Mouse (Mus musculus): ENCODE measurements around the gene Rhbg. TPM values are rescaled to one million over a fixed set of nuclear protein-coding genes. Genes with fewer than 3 reads are reported as not detected.

Rhbg gene
- polyA plus RNA-seq, 1 experiment from 2014 or later = 1.3 TPM

GRCm38 (mm10) chr3:88227976-88228375, 26.5 kb downstream of the Rhbg start:
- no peak for ATAC-seq (ENCODE audit: insufficient number of reproducible peaks, insufficient read depth, low FRiP score, low TSS enrichment, low read depth)
- no peak overlapping the region for H3K4me3 ChIP-seq (replicated peaks)
- H3K9ac ChIP-seq (replicated peaks) = no peak overlapping the region
- H3K4me1 ChIP-seq (replicated peaks) = peaks cover 8% of the 10 kb centered on the region
- no peak overlapping the region for H3K4me2 ChIP-seq
- no peaks in the 10 kb centered on the region for H3K9me3 ChIP-seq
- H3K36me3 ChIP-seq = no peaks in the 10 kb centered on the region
- no peak overlapping the region for H3K27ac ChIP-seq
- H3K27me3 ChIP-seq = peaks cover 83% of the 10 kb centered on the region
- WGBS = 41% methylated on average over 6 of the region's 6 CpGs

GRCm38 (mm10) chr3:88227260-88227659, 27.2 kb downstream of the Rhbg start:
- H3K4me1 ChIP-seq (replicated peaks) = 0 out of 2 replicates have a peak, but pooled peaks cover 2% of the 10 kb centered on the region
- H3K4me3 ChIP-seq (replicated peaks) = no peak overlapping the region
- peaks cover 85% of the 10 kb centered on the region for H3K27me3 ChIP-seq
- H3K4me2 ChIP-seq = no peak overlapping the region
- no peak for ATAC-seq (ENCODE audit: insufficient number of reproducible peaks, insufficient read depth, low FRiP score, low TSS enrichment, low read depth)
- H3K9me3 ChIP-seq = no peaks in the 10 kb centered on the region
- no peak overlapping the region for H3K27ac ChIP-seq
- no peaks in the 10 kb centered on the region for H3K36me3 ChIP-seq
- WGBS = 23% methylated on average over 4 of the region's 4 CpGs
- H3K9ac ChIP-seq (replicated peaks) = no peak overlapping the region

GRCm38 (mm10) chr3:88226101-88226845, 28.2 kb downstream of the Rhbg start:
- H3K4me3 ChIP-seq (replicated peaks) = no peak overlapping the region
- 84% methylated on average over 10 of the region's 10 CpGs for WGBS
- H3K9me3 ChIP-seq = no peaks in the 10 kb centered on the region
- H3K27me3 ChIP-seq = peaks cover 85% of the 10 kb centered on the region
- H3K9ac ChIP-seq (replicated peaks) = no peak overlapping the region
- no peak overlapping the region for H3K27ac ChIP-seq
- no peak for ATAC-seq (ENCODE audit: insufficient number of reproducible peaks, insufficient read depth, low FRiP score, low TSS enrichment, low read depth)
- no peak overlapping the region for H3K4me2 ChIP-seq
- no peaks in the 10 kb centered on the region for H3K4me1 ChIP-seq (replicated peaks)
- H3K36me3 ChIP-seq = no peaks in the 10 kb centered on the region

GRCm38 (mm10) chr3:88224929-88225328, 29.6 kb downstream of the Rhbg start:
- no peaks in the 10 kb centered on the region for H3K9me3 ChIP-seq
- no peak overlapping the region for H3K27ac ChIP-seq
- ATAC-seq (ENCODE audit: insufficient number of reproducible peaks, insufficient read depth, low FRiP score, low TSS enrichment, low read depth) = no peak
- H3K27me3 ChIP-seq = peaks cover 85% of the 10 kb centered on the region
- H3K9ac ChIP-seq (replicated peaks) = no peak overlapping the region
- 59% methylated on average over 2 of the region's 2 CpGs for WGBS
- no peak overlapping the region for H3K4me3 ChIP-seq (replicated peaks)
- H3K4me2 ChIP-seq = no peak overlapping the region
- no peaks in the 10 kb centered on the region for H3K4me1 ChIP-seq (replicated peaks)
- H3K36me3 ChIP-seq = no peaks in the 10 kb centered on the region

GRCm38 (mm10) chr3:88222446-88222845, 32.1 kb downstream of the Rhbg start:
- Histone ChIP-seq H3K4me2 (no peak overlapping the region), H3K9ac (replicated peaks) (no peak overlapping the region), H3K36me3 (no peaks in the 10 kb centered on the region), H3K4me1 (replicated peaks) (no peaks in the 10 kb centered on the region), H3K9me3 (0 out of 2 replicates have a peak, but pooled peaks cover 3% of the 10 kb centered on the region), H3K4me3 (replicated peaks) (no peak overlapping the region), H3K27ac (no peak overlapping the region), H3K27me3 (peaks cover 86% of the 10 kb centered on the region)
- ATAC-seq (ENCODE audit: insufficient number of reproducible peaks, insufficient read depth, low FRiP score, low TSS enrichment, low read depth) = no peak
- 82% methylated on average over 6 of the region's 6 CpGs for WGBS

- 0 out of 2 replicates have a peak, but pooled peaks cover 3% of the 10 kb centered on the region for H3K9me3 ChIP-seq
- peaks cover 93% of the 10 kb centered on the region for H3K27me3 ChIP-seq
- ATAC-seq (ENCODE audit: insufficient number of reproducible peaks, insufficient read depth, low FRiP score, low TSS enrichment, low read depth) = no peak
- no peaks in the 10 kb centered on the region for H3K36me3 ChIP-seq
- H3K4me3 ChIP-seq (replicated peaks) = no peak overlapping the region
- H3K4me2 ChIP-seq = no peak overlapping the region
- no peaks in the 10 kb centered on the region for H3K4me1 ChIP-seq (replicated peaks)
- WGBS = 50% methylated on average over 12 of the region's 12 CpGs
- no peak overlapping the region for H3K9ac ChIP-seq (replicated peaks)
- no peak overlapping the region for H3K27ac ChIP-seq
Measured at GRCm38 (mm10) chr3:88221519-88222390, 32.8 kb downstream of the Rhbg start.

- Histone ChIP-seq H3K27me3 (peaks cover 98% of the 10 kb centered on the region), H3K9me3 (0 out of 2 replicates have a peak, but pooled peaks cover 3% of the 10 kb centered on the region), H3K36me3 (no peaks in the 10 kb centered on the region), H3K27ac (no peak overlapping the region), H3K4me2 (no peak overlapping the region), H3K4me1 (replicated peaks) (no peaks in the 10 kb centered on the region), H3K9ac (replicated peaks) (no peak overlapping the region), H3K4me3 (replicated peaks) (no peak overlapping the region)
- WGBS = under 1% methylated on average over 6 of the region's 6 CpGs
- no peak; the same call in 1 of the 2 replicates for ATAC-seq (ENCODE audit: insufficient number of reproducible peaks, insufficient read depth, low FRiP score, low TSS enrichment, low read depth)
Measured at GRCm38 (mm10) chr3:88220842-88221241, 33.7 kb downstream of the Rhbg start.

- H3K9ac ChIP-seq (replicated peaks) = no peak overlapping the region
Measured at GRCm38 (mm10) chr3:88219940-88220339, 34.6 kb downstream of the Rhbg start.

GRCm38 (mm10) chr3:88217679-88218078, 36.8 kb downstream of the Rhbg start:
- Histone ChIP-seq H3K9me3 (0 out of 2 replicates have a peak, but pooled peaks cover 3% of the 10 kb centered on the region), H3K9ac (replicated peaks) (no peak overlapping the region), H3K4me2 (no peak overlapping the region), H3K27me3 (peaks cover 99% of the 10 kb centered on the region), H3K4me1 (replicated peaks) (peaks cover 14% of the 10 kb centered on the region), H3K36me3 (no peaks in the 10 kb centered on the region), H3K27ac (no peak overlapping the region), H3K4me3 (replicated peaks) (no peak overlapping the region)
- ATAC-seq (ENCODE audit: insufficient number of reproducible peaks, insufficient read depth, low FRiP score, low TSS enrichment, low read depth) = no peak
- 60% methylated on average over 1 of the region's 2 CpGs for WGBS

More at GRCm38 (mm10) chr3:88219940-88220339, 34.6 kb downstream of the Rhbg start:
- no peak overlapping the region for H3K4me3 ChIP-seq (replicated peaks)
- H3K9me3 ChIP-seq = 0 out of 2 replicates have a peak, but pooled peaks cover 3% of the 10 kb centered on the region
- H3K4me1 ChIP-seq (replicated peaks) = peaks cover 5% of the 10 kb centered on the region
- 17% methylated on average over 9 of the region's 9 CpGs for WGBS
- H3K4me2 ChIP-seq = no peak overlapping the region
- no peaks in the 10 kb centered on the region for H3K36me3 ChIP-seq
- peaks cover 98% of the 10 kb centered on the region for H3K27me3 ChIP-seq
- H3K27ac ChIP-seq = no peak overlapping the region
- no peak for ATAC-seq (ENCODE audit: insufficient number of reproducible peaks, insufficient read depth, low FRiP score, low TSS enrichment, low read depth)

GRCm38 (mm10) chr3:88216534-88217326, 37.8 kb downstream of the Rhbg start:
- no peaks in the 10 kb centered on the region for H3K36me3 ChIP-seq
- peaks cover 14% of the 10 kb centered on the region for H3K4me1 ChIP-seq (replicated peaks)
- H3K27ac ChIP-seq = no peak overlapping the region
- ATAC-seq (ENCODE audit: insufficient number of reproducible peaks, insufficient read depth, low FRiP score, low TSS enrichment, low read depth) = no peak
- 0 out of 2 replicates have a peak, but pooled peaks cover 3% of the 10 kb centered on the region for H3K9me3 ChIP-seq
- 7% methylated on average over 7 of the region's 7 CpGs for WGBS
- H3K4me3 ChIP-seq (replicated peaks) = no peak overlapping the region
- H3K4me2 ChIP-seq = no peak overlapping the region
- H3K9ac ChIP-seq (replicated peaks) = no peak overlapping the region
- H3K27me3 ChIP-seq = peaks cover 99% of the 10 kb centered on the region
